Mouse (Mus musculus) liver, postnatal 0 days (tissue): Measurements from ENCODE around the gene Vps45. TPM values are rescaled to one million over a fixed set of nuclear protein-coding genes. Genes with fewer than 3 reads are reported as not detected.
"Not testable (repeated sequence)": the region's sequence is repeated elsewhere in the genome, so short reads cannot be mapped to it uniquely, and the experiment has no call there.

ENCODE experiments used
- ATAC-seq: fragments of 200-750 bp; cut with Nextera tagmentation; 2 replicates; pipeline ENCODE4 v1.8.0; 2017; ENCODE audit warnings: mild to moderate bottlenecking, moderate library complexity
- DNase-seq: peaks from one replicate; pipeline ENCODE4 v3.0.0-alpha.2; 2016
- H3K27ac ChIP-seq: fragments of 300-500 bp; sonication (generic); 2 replicates; pipeline ENCODE4 v1.5.1; 2014; ENCODE audit warnings: antibody characterized with exemption, moderate library complexity, mild to moderate bottlenecking, low read depth
- H3K27me3 ChIP-seq: fragments of 300-500 bp; sonication (generic); 2 replicates; pipeline ENCODE4 v1.6.1; 2014; ENCODE audit warnings: low read length, control low read depth, mixed read lengths; ENCODE audit not compliant: insufficient read depth
- H3K36me3 ChIP-seq: fragments of 300-500 bp; sonication (generic); replicated peaks from 2 replicates; pipeline ENCODE4 v1.6.1; 2014; ENCODE audit warnings: mild to moderate bottlenecking, control low read depth, low read length, moderate library complexity, mixed read lengths; ENCODE audit not compliant: insufficient read depth
- H3K4me1 ChIP-seq: fragments of 300-500 bp; sonication (generic); 2 replicates; pipeline ENCODE4 v1.6.1; 2014; ENCODE audit warnings: antibody characterized with exemption, mild to moderate bottlenecking, control low read depth; ENCODE audit not compliant: insufficient read depth
- H3K4me2 ChIP-seq: fragments of 300-500 bp; sonication (generic); 2 replicates; pipeline ENCODE4 v1.6.1; 2014; ENCODE audit warnings: low read depth, mild to moderate bottlenecking, low read length, moderate library complexity, mixed read lengths
- H3K4me3 ChIP-seq: fragments of 300-500 bp; sonication (generic); 2 replicates; pipeline ENCODE4 v1.5.1; 2014; ENCODE audit warnings: low read depth, low read length
- H3K9ac ChIP-seq: fragments of 300-500 bp; sonication (generic); replicated peaks from 2 replicates; pipeline ENCODE4 v1.6.1; 2014; ENCODE audit warnings: mild to moderate bottlenecking, moderate library complexity
- H3K9me3 ChIP-seq: fragments of 300-500 bp; sonication (generic); 2 replicates; pipeline ENCODE4 v1.6.1; 2016; ENCODE audit warnings: mild to moderate bottlenecking, control low read depth, low read length, mixed read lengths
- CTCF ChIP-seq: sonication (generic); IDR thresholded peaks from 2 replicates; pipeline ENCODE4 v1.5.1; 2016; ENCODE audit warnings: antibody characterized with exemption, low read depth
- EP300 ChIP-seq: IDR thresholded peaks from 2 replicates; pipeline ENCODE4 v1.6.1; 2016; ENCODE audit warnings: antibody characterized with exemption, low read depth, mild to moderate bottlenecking
- WGBS: fragments of 180-500 bp; shearing (Covaris S2); extraction: QIAGEN DNeasy Blood & Tissue Kit; methylation state at CpG from one replicate; pipeline ENCODE4 v1.1.7; 2014; ENCODE audit not compliant: insufficient replicate concordance; 5-methylcytosine and 5-hydroxymethylcytosine counted together
- polyA plus RNA-seq: library from polyadenylated mRNA; unstranded; fragments of >200 nt; fragmentation: Nextera tagmentation; extraction: Ambion mirVana; gene quantifications from 2 replicates; pipeline ENCODE4 v1.2.1, GENCODE M21; 2015

The Vps45 gene
- polyA plus RNA-seq, 1 experiment from 2014 or later, result 12.5 TPM

GRCm38 (mm10) chr3:96050779-96051178 is 7.5 kb downstream of the Vps45 start:
- H3K4me3 ChIP-seq, result no peak overlapping the region
- H3K27ac ChIP-seq, result no peak overlapping the region
- WGBS, result 86% methylated on average over 7 of the region's 7 CpGs
- no peaks in the 10 kb centered on the region for H3K9me3 ChIP-seq
- no peak overlapping the region for H3K4me2 ChIP-seq
- peaks cover 6% of the 10 kb centered on the region for H3K36me3 ChIP-seq
- no peak overlapping the region for H3K9ac ChIP-seq
- no peak for ATAC-seq
- no peak for DNase-seq
- H3K4me1 ChIP-seq, result no peaks in the 10 kb centered on the region
- TF ChIP-seq CTCF (no peak), EP300 (no peak)
- no peaks in the 10 kb centered on the region for H3K27me3 ChIP-seq

DNA sequence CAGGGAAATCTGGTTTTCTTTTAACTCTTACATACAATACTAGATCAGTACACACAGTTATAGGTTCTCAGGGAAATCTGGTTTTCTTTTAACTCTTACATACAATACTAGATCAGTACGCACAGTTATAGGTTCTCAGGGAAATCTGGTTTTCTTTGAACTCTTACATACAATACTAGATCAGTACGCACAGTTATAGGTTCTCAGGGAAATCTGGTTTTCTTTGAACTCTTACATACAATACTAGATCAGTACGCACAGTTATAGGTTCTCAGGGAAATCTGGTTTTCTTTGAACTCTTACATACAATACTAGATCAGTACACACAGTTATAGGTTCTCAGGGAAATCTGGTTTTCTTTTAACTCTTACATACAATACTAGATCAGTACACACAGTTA is 13.7 kb downstream of the Vps45 start:
- not testable (repeated sequence) for H3K4me2 ChIP-seq, H3K9me3 ChIP-seq, H3K27ac ChIP-seq, H3K27me3 ChIP-seq, H3K9ac ChIP-seq, H3K4me3 ChIP-seq, H3K4me1 ChIP-seq, ATAC-seq, DNase-seq
- peaks cover 18% of the 10 kb centered on the region for H3K36me3 ChIP-seq
- WGBS, result 88% methylated on average over 3 of the region's 3 CpGs

DNA sequence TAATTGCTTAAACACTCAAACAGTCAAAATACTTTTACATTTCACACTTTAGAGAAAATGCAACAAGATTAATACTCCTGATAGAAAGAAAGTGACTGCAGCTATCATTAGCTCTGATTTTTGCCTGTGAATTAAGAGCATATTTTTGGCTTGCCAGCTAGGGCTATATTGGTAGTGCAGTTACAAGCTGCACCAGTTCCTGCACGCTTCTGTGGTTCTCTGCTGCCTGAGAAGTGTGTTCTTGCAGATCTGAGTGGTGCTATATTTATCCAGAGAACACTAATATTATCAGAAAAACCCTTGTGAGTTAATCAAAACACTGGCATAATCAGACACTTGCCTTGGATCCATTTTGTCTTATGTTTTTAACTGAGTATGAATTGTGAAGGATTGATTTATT is 15.2 kb downstream of the Vps45 start:
- H3K9me3 ChIP-seq, result no peaks in the 10 kb centered on the region
- WGBS, result 62% methylated on average over 1 of the region's 1 CpGs
- H3K36me3 ChIP-seq, result peaks cover 18% of the 10 kb centered on the region
- no peak overlapping the region for H3K4me3 ChIP-seq
- H3K4me1 ChIP-seq, result no peaks in the 10 kb centered on the region
- ATAC-seq (no peak), DNase-seq (no peak)
- no peak overlapping the region for H3K9ac ChIP-seq
- no peak for TF ChIP-seq EP300
- TF ChIP-seq CTCF, result no peak
- no peak overlapping the region for H3K4me2 ChIP-seq
- H3K27me3 ChIP-seq, result no peaks in the 10 kb centered on the region
- H3K27ac ChIP-seq, result no peak overlapping the region

DNA sequence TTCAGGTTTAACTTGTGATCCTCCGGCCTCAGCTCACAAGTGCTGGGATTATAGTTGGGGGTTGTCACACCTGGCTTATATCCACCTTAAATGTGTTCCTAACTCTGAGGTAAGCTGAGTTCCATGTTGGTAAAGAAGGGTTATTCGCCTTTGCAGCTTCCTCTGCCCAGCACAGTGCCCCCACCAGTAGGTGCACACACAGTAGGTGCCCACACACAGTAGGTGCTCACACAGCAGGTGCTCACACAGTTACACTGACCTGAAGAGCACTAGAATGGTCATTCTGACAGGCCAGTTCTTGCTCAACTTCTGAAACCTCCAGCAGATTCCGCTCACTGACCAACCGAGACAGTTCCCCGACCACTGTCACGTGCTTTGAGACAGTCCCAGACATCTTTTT is 17.2 kb downstream of the Vps45 start:
- no peak overlapping the region for H3K27ac ChIP-seq
- DNase-seq, result no peak
- no peak overlapping the region for H3K4me3 ChIP-seq
- H3K4me1 ChIP-seq, result no peaks in the 10 kb centered on the region
- no peaks in the 10 kb centered on the region for H3K27me3 ChIP-seq
- no peak overlapping the region for H3K4me2 ChIP-seq
- no peak for TF ChIP-seq EP300
- TF ChIP-seq CTCF, result no peak
- no peak for ATAC-seq
- peaks cover 14% of the 10 kb centered on the region for H3K36me3 ChIP-seq
- WGBS, result 83% methylated on average over 6 of the region's 6 CpGs
- H3K9me3 ChIP-seq, result no peaks in the 10 kb centered on the region
- H3K9ac ChIP-seq, result no peak overlapping the region

- 87% methylated on average over 2 of the region's 2 CpGs for WGBS
- Histone ChIP-seq H3K4me3 (no peak overlapping the region), H3K36me3 (peaks cover 10% of the 10 kb centered on the region), H3K9me3 (no peaks in the 10 kb centered on the region), H3K9ac (no peak overlapping the region), H3K27ac (no peak overlapping the region), H3K4me2 (no peak overlapping the region), H3K4me1 (no peaks in the 10 kb centered on the region), H3K27me3 (no peaks in the 10 kb centered on the region)
- DNase-seq (no peak), ATAC-seq (no peak)
- TF ChIP-seq CTCF (no peak), EP300 (no peak)
Measured at GRCm38 (mm10) chr3:96040663-96041006, 17.6 kb downstream of the Vps45 start.

- H3K9me3 ChIP-seq, result no peaks in the 10 kb centered on the region
- no peak for TF ChIP-seq EP300
- no peak for TF ChIP-seq CTCF
- no peak for ATAC-seq
- no peak overlapping the region for H3K9ac ChIP-seq
- no peak overlapping the region for H3K4me2 ChIP-seq
- no peaks in the 10 kb centered on the region for H3K27me3 ChIP-seq
- no peak for DNase-seq
- peaks cover 4% of the 10 kb centered on the region; the same call in 1 of the 2 replicates for H3K36me3 ChIP-seq
- no peak overlapping the region for H3K4me3 ChIP-seq
- no peaks in the 10 kb centered on the region for H3K4me1 ChIP-seq
- no peak overlapping the region for H3K27ac ChIP-seq
- WGBS, result 81% methylated on average over 9 of the region's 9 CpGs
Measured at GRCm38 (mm10) chr3:96039857-96040662, 18.2 kb downstream of the Vps45 start.

DNA sequence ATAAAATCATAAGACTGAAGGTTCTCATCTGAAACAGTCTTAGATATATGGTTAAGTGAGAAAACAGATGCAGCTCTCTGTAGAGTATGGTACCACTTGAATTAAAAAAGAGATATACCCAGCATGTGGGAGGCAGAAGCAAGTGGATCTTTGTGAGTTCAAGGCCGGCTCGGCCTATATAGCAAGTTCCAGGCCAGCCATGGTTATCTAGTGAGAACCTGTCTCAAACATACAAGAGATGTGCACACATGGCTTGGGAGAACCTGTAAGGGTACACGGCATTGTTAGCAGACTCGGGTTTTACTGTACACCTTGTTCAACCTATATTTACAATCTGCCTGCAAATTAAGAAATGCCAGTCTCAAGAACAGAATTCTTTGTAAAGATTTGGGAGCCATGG is 19.4 kb downstream of the Vps45 start:
- DNase-seq (no peak), ATAC-seq (no peak)
- Histone ChIP-seq H3K27me3 (no peaks in the 10 kb centered on the region), H3K27ac (no peak overlapping the region), H3K36me3 (peaks cover 4% of the 10 kb centered on the region; the same call in 1 of the 2 replicates), H3K4me2 (no peak overlapping the region), H3K4me3 (no peak overlapping the region), H3K9me3 (no peaks in the 10 kb centered on the region), H3K9ac (no peak overlapping the region), H3K4me1 (no peaks in the 10 kb centered on the region)
- TF ChIP-seq EP300 (no peak), CTCF (no peak)
- WGBS, result 83% methylated on average over 4 of the region's 4 CpGs
